Mouse (Mus musculus): ENCODE data around the gene Klf12. TPM values are rescaled to one million over a fixed set of nuclear protein-coding genes. Genes with fewer than 3 reads are reported as not detected.

Gene Klf12
- total and polyA plus RNA-seq, 3 experiments, result 3.3 to 9.7 (median 8.6) TPM

DNA sequence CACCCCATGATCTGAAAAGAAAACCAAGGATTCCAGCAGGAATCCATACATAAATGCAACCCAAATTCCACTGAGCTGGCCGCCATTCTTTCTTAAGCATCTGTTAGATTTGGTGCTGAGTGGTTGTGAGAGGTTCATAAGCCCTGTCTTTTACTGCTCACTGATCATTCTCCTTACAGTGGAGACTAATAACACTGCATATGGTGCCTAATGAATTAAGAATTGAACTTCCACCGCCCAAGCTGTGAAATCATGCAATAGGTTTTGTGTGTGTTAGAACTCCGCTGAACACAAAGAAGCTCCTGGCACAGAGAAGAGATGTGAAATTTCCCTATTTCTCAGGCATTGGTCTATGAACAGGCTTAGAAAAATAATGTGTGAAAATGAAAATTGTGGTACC, 77.4 kb downstream of the Klf12 start:
- TF ChIP-seq HCFC1 (IDR thresholded peaks at IDR 0.05; ENCODE audit: low read depth, low read length), result no peak
- TF ChIP-seq CTCF (conservative IDR thresholded peaks at IDR 0.05 in 1 of 2, IDR thresholded peaks at IDR 0.05 in 1 of 2; ENCODE audit: low read depth in 2 of 2, low read length in 2 of 2), result no peak
- TF ChIP-seq JUN (IDR thresholded peaks at IDR 0.05; ENCODE audit: insufficient read depth, low read depth, low read length), result no peak
- TF ChIP-seq ETS1 (conservative IDR thresholded peaks at IDR 0.05; ENCODE audit: low read depth, low read length), result no peak
- no peak for TF ChIP-seq MAX (IDR thresholded peaks at IDR 0.05; ENCODE audit: low read length)
- no peak for TF ChIP-seq MAFK (IDR thresholded peaks at IDR 0.05; ENCODE audit: insufficient replicate concordance, low read length)
- no peak for TF ChIP-seq ZKSCAN1 (IDR thresholded peaks at IDR 0.05; ENCODE audit: borderline replicate concordance, low read depth, low read length)
- dilution Hi-C loops (cut with MboI; ENCODE audit: extremely low pct_ligation_motif_present, extremely low pct_unique_long_range_greater_than_20kb, low sequenced_read_pairs), result no loop called here
- in situ Hi-C loops (cut with MboI; ENCODE audit: low pct_ligation_motif_present, low pct_unique_long_range_greater_than_20kb, low sequenced_read_pairs), result loop anchor here (25.0 kb wide), 2 partner anchors 245 to 255 kb away; no protein-coding TSS in a partner anchor
- no peak for DNase-seq (ENCODE audit: extremely low read depth)
- no peaks in the 10 kb centered on the region for H3K27me3 ChIP-seq (replicated peaks)
- H3K27ac ChIP-seq (ENCODE audit: insufficient read depth, low read depth), result no peak overlapping the region
- no peaks in the 10 kb centered on the region for H3K79me2 ChIP-seq (replicated peaks; ENCODE audit: control insufficient read depth, extremely low read depth, insufficient read depth, poor library complexity, severe bottlenecking)
- H3K4me1 ChIP-seq (ENCODE audit: control insufficient read depth in 1 of 2, insufficient read depth in 2 of 2), result peaks cover 9 to 41% of the 10 kb centered on the region in 2 experiments
- H3K4me3 ChIP-seq (replicated peaks in 1 of 3; ENCODE audit: low read depth in 2 of 3, low read length in 2 of 3, poor library complexity in 1 of 3), result no peak overlapping the region
- H3K36me3 ChIP-seq (replicated peaks in 1 of 2; ENCODE audit: control insufficient read depth in 1 of 2, insufficient read depth in 1 of 2, low read length in 1 of 2), result no peaks in the 10 kb centered on the region
- no peak overlapping the region for H3K9ac ChIP-seq (ENCODE audit: insufficient read depth, low read depth)
- H3K9me3 ChIP-seq (replicated peaks; ENCODE audit: low read length), result no peaks in the 10 kb centered on the region
- H3K4me2 ChIP-seq (ENCODE audit: insufficient read depth, low read depth, poor library complexity, severe bottlenecking), result no peak overlapping the region

- dilution Hi-C loops (cut with MboI; ENCODE audit: extremely low pct_ligation_motif_present, extremely low pct_unique_long_range_greater_than_20kb, low sequenced_read_pairs) (no loop called here), in situ Hi-C loops (cut with MboI; ENCODE audit: low pct_ligation_motif_present, low pct_unique_long_range_greater_than_20kb, low sequenced_read_pairs) (loop anchor here (25.0 kb wide), 2 partner anchors 244 to 256 kb away; no protein-coding TSS in a partner anchor)
- no peaks in the 10 kb centered on the region for H3K27me3 ChIP-seq (replicated peaks)
- no peaks in the 10 kb centered on the region for H3K36me3 ChIP-seq (replicated peaks in 1 of 2; ENCODE audit: control insufficient read depth in 1 of 2, insufficient read depth in 1 of 2, low read length in 1 of 2)
- H3K4me3 ChIP-seq (replicated peaks in 1 of 3; ENCODE audit: low read depth in 2 of 3, low read length in 2 of 3, poor library complexity in 1 of 3), result no peak overlapping the region
- no peak for DNase-seq (ENCODE audit: extremely low read depth)
- no peak overlapping the region for H3K4me2 ChIP-seq (ENCODE audit: insufficient read depth, low read depth, poor library complexity, severe bottlenecking)
- no peak overlapping the region for H3K27ac ChIP-seq (ENCODE audit: insufficient read depth, low read depth)
- no peak for TF ChIP-seq E2F4 (IDR thresholded peaks at IDR 0.05; ENCODE audit: insufficient replicate concordance, low read depth, low read length)
- TF ChIP-seq POLR2A (IDR thresholded peaks at IDR 0.05; ENCODE audit: low read depth, low read length), result no peak
- no peak for TF ChIP-seq ZKSCAN1 (IDR thresholded peaks at IDR 0.05; ENCODE audit: borderline replicate concordance, low read depth, low read length)
- TF ChIP-seq MAFK (IDR thresholded peaks at IDR 0.05; ENCODE audit: insufficient replicate concordance, low read length), result no peak
- no peak for TF ChIP-seq MXI1 (IDR thresholded peaks at IDR 0.05; ENCODE audit: low read depth, low read length)
- no peak for TF ChIP-seq MEF2A (IDR thresholded peaks at IDR 0.05; ENCODE audit: borderline replicate concordance, low read depth, low read length)
- TF ChIP-seq POLR2AphosphoS2 (IDR thresholded peaks at IDR 0.05; ENCODE audit: low read depth, low read length), result no peak
- no peak for TF ChIP-seq KAT2A (IDR thresholded peaks at IDR 0.05; ENCODE audit: insufficient replicate concordance, low read length)
- TF ChIP-seq ZMIZ1 (IDR thresholded peaks at IDR 0.05; ENCODE audit: low read depth, low read length), result no peak
- no peak for TF ChIP-seq HCFC1 (IDR thresholded peaks at IDR 0.05; ENCODE audit: low read depth, low read length)
- TF ChIP-seq MAX (IDR thresholded peaks at IDR 0.05; ENCODE audit: low read length), result no peak
- TF ChIP-seq UBTF (IDR thresholded peaks at IDR 0.05; ENCODE audit: low read depth, low read length), result no peak
- TF ChIP-seq ZC3H11A (IDR thresholded peaks at IDR 0.05; ENCODE audit: low read depth, low read length), result no peak
- no peak for TF ChIP-seq ZNF384 (IDR thresholded peaks at IDR 0.05; ENCODE audit: low read depth, low read length)
- H3K79me2 ChIP-seq (replicated peaks; ENCODE audit: control insufficient read depth, extremely low read depth, insufficient read depth, poor library complexity, severe bottlenecking), result no peaks in the 10 kb centered on the region
- H3K9ac ChIP-seq (ENCODE audit: insufficient read depth, low read depth), result no peak overlapping the region
- H3K9me3 ChIP-seq (replicated peaks; ENCODE audit: low read length), result no peaks in the 10 kb centered on the region
- H3K4me1 ChIP-seq (ENCODE audit: control insufficient read depth in 1 of 2, insufficient read depth in 2 of 2), result peaks cover 16 to 34% of the 10 kb centered on the region in 2 experiments
These were observed 78.3 kb downstream of the Klf12 start for GRCm38 (mm10) chr14:100206207-100206606.

Data from CH12.LX (cell line).